Comparison of ENCODE assay signal across 10 mouse cellular contexts in genomic region chr19:40435045-40435444, GRCm38 (mm10).
DNase-seq lines count a peak whose midpoint lies in the region; ATAC-seq lines count a peak whose summit lies in the region.
"Had no signal": no experiment of that assay in that cellular context is flagged by ENCODE, and none has a peak within 500 bp of the region (broad histone marks: within the 10 kb centered on the region; RNA-seq: fewer than 3 reads in every experiment).

No protein-coding gene starts in this region.

- no peak for ATAC-seq in midbrain, embryonic 11.5 days (ENCODE audit: low FRiP score)
- ATAC-seq in heart, embryonic 12.5 days (ENCODE audit: insufficient number of reproducible peaks, low FRiP score) = peak; percentile 44; the same call in 1 of the 2 replicates
- ATAC-seq in hindbrain, embryonic 14.5 days (ENCODE audit: low FRiP score) = no peak
- no peak for ATAC-seq in granulocyte monocyte progenitor cell, adult 5-6 weeks (replicated peaks; ENCODE audit: poor library complexity, severe bottlenecking)

- DNase-seq in midbrain, embryonic 10.5 days (ENCODE audit: low spot score) = no peak
- no peak for DNase-seq in midbrain, embryonic 11.5 days (ENCODE audit: low spot score, missing footprints)
- no peak for DNase-seq in hindbrain, embryonic 14.5 days (ENCODE audit: low spot score)
- no peak for DNase-seq in ovary, postnatal 14 days (ENCODE audit: low spot score)
- DNase-seq in urinary bladder, adult 2 months (ENCODE audit: low spot score) = no peak
- DNase-seq in retina, postnatal 1 day = no peak
- DNase-seq: lung, adult 18-20 months had no signal

- peak overlapping the region; percentile 68; the same call in 1 of the 2 replicates for H3K27ac ChIP-seq in midbrain, embryonic 10.5 days (replicated peaks)
- no peak overlapping the region for H3K27ac ChIP-seq in midbrain, embryonic 11.5 days (ENCODE audit: low read depth, low read length)
- H3K27ac ChIP-seq in heart, embryonic 12.5 days (ENCODE audit: poor library complexity, severe bottlenecking) = peak overlapping the region; percentile 90
- peak overlapping the region; percentile 71; the same call in 1 of the 2 replicates for H3K27ac ChIP-seq in hindbrain, embryonic 14.5 days
- H3K27ac ChIP-seq: kidney, postnatal 0 days had no signal

- H3K4me1 ChIP-seq in midbrain, embryonic 10.5 days = peaks cover 27% of the 10 kb centered on the region
- peaks cover 5% of the 10 kb centered on the region; the same call in 1 of the 2 replicates for H3K4me1 ChIP-seq in midbrain, embryonic 11.5 days (ENCODE audit: control insufficient read depth, insufficient read depth, low read length)
- peaks cover 81% of the 10 kb centered on the region for H3K4me1 ChIP-seq in heart, embryonic 12.5 days (replicated peaks)
- H3K4me1 ChIP-seq in hindbrain, embryonic 14.5 days (replicated peaks; ENCODE audit: control insufficient read depth, insufficient read depth, low read length) = peaks cover 24% of the 10 kb centered on the region

- no peaks in the 10 kb centered on the region for H3K9me3 ChIP-seq in midbrain, embryonic 10.5 days (replicated peaks)
- no peaks in the 10 kb centered on the region for H3K9me3 ChIP-seq in midbrain, embryonic 11.5 days (ENCODE audit: control insufficient read depth, low read length)
- no peaks in the 10 kb centered on the region for H3K9me3 ChIP-seq in heart, embryonic 12.5 days (replicated peaks)
- H3K9me3 ChIP-seq in hindbrain, embryonic 14.5 days (ENCODE audit: control insufficient read depth, low read length) = no peaks in the 10 kb centered on the region

- no peak overlapping the region for H3K9ac ChIP-seq in midbrain, embryonic 11.5 days (ENCODE audit: low read length)
- H3K9ac ChIP-seq in heart, embryonic 12.5 days = peak overlapping the region; percentile 28; the same call in 1 of the 2 replicates
- H3K9ac ChIP-seq in hindbrain, embryonic 14.5 days = no peak overlapping the region

- H3K36me3 ChIP-seq in midbrain, embryonic 10.5 days = no peaks in the 10 kb centered on the region
- H3K36me3 ChIP-seq in midbrain, embryonic 11.5 days (ENCODE audit: control insufficient read depth, insufficient read depth, low read length) = no peaks in the 10 kb centered on the region
- H3K36me3 ChIP-seq in heart, embryonic 12.5 days = no peaks in the 10 kb centered on the region
- no peaks in the 10 kb centered on the region for H3K36me3 ChIP-seq in hindbrain, embryonic 14.5 days (replicated peaks; ENCODE audit: control insufficient read depth, insufficient read depth)

- no peak overlapping the region for H3K4me3 ChIP-seq in midbrain, embryonic 10.5 days
- H3K4me3 ChIP-seq in midbrain, embryonic 11.5 days (ENCODE audit: low read depth, low read length) = no peak overlapping the region
- no peak overlapping the region for H3K4me3 ChIP-seq in heart, embryonic 12.5 days
- H3K4me3 ChIP-seq in hindbrain, embryonic 14.5 days (replicated peaks; ENCODE audit: low read length) = no peak overlapping the region

- H3K27me3 ChIP-seq in midbrain, embryonic 10.5 days (ENCODE audit: low read depth, poor library complexity, severe bottlenecking) = no peaks in the 10 kb centered on the region
- no peaks in the 10 kb centered on the region for H3K27me3 ChIP-seq in midbrain, embryonic 11.5 days (ENCODE audit: control insufficient read depth, insufficient read depth, low read length)
- no peaks in the 10 kb centered on the region for H3K27me3 ChIP-seq in heart, embryonic 12.5 days (replicated peaks)
- H3K27me3 ChIP-seq in hindbrain, embryonic 14.5 days (ENCODE audit: control insufficient read depth, insufficient read depth, low read length) = no peaks in the 10 kb centered on the region

- H3K4me2 ChIP-seq in midbrain, embryonic 11.5 days = no peak overlapping the region
- H3K4me2 ChIP-seq in heart, embryonic 12.5 days = no peak overlapping the region
- no peak overlapping the region for H3K4me2 ChIP-seq in hindbrain, embryonic 14.5 days (replicated peaks)

- WGBS in midbrain, embryonic 10.5 days = 90% methylated on average over 7 of the region's 7 CpGs
- 92% methylated on average over 7 of the region's 7 CpGs for WGBS in midbrain, embryonic 11.5 days
- 55% methylated on average over 7 of the region's 7 CpGs for WGBS in heart, embryonic 12.5 days
- 87% methylated on average over 7 of the region's 7 CpGs for WGBS in hindbrain, embryonic 14.5 days
